ENCODE assay signal across 9 mouse cellular contexts in genomic region chrX:53716323-53717182, GRCm38 (mm10). TPM values are rescaled to one million over a fixed set of nuclear protein-coding genes. Genes with fewer than 3 reads are reported as not detected.
DNase-seq lines count a peak whose midpoint lies in the region; ATAC-seq lines count a peak whose summit lies in the region.
"Had no signal": no experiment of that assay in that cellular context is flagged by ENCODE, and none has a peak within 500 bp of the region (broad histone marks: within the 10 kb centered on the region; RNA-seq: fewer than 3 reads in every experiment).

No protein-coding gene starts in this region.

- DNase-seq in urinary bladder, postnatal 14 days (ENCODE audit: low spot score): peak; percentile 3
- DNase-seq in urinary bladder, postnatal 25 days (ENCODE audit: low spot score): no peak
- DNase-seq in heart, postnatal 14 days: peak; percentile 19 to 32
- DNase-seq in kidney, postnatal 36 days: peak; percentile 36 to 72
- peak; percentile 0 for DNase-seq in liver, embryonic 13.5 days
- no peak for DNase-seq in thymus, postnatal 10 days (ENCODE audit: low spot score in 2 of 2)

- intact Hi-C loops in heart, postnatal 14 days (cut with DNase I): no loop called here

- no peaks in the 10 kb centered on the region for H3K4me1 ChIP-seq in forebrain, embryonic 13.5 days
- no peaks in the 10 kb centered on the region for H3K4me1 ChIP-seq in liver, embryonic 13.5 days (replicated peaks)
- H3K4me1 ChIP-seq in neural tube, embryonic 14.5 days (ENCODE audit: control insufficient read depth, insufficient read depth, low read length): no peaks in the 10 kb centered on the region

- H3K36me3 ChIP-seq in forebrain, embryonic 13.5 days (ENCODE audit: poor library complexity, severe bottlenecking): no peaks in the 10 kb centered on the region
- no peaks in the 10 kb centered on the region for H3K36me3 ChIP-seq in liver, embryonic 13.5 days
- H3K36me3 ChIP-seq in neural tube, embryonic 14.5 days (ENCODE audit: control insufficient read depth, insufficient read depth, low read length): no peaks in the 10 kb centered on the region

- peak overlapping the region; percentile 52 for H3K9ac ChIP-seq in forebrain, embryonic 13.5 days
- no peak overlapping the region for H3K9ac ChIP-seq in liver, embryonic 13.5 days
- peak overlapping the region; percentile 41; the same call in 1 of the 2 replicates for H3K9ac ChIP-seq in neural tube, embryonic 14.5 days (replicated peaks; ENCODE audit: low read depth, low read length)

- ATAC-seq in forebrain, embryonic 13.5 days: peak; percentile 90
- no peak for ATAC-seq in liver, embryonic 13.5 days (ENCODE audit: low read depth)
- ATAC-seq in neural tube, embryonic 14.5 days (ENCODE audit: low read depth): peak; percentile 94

- 16% methylated on average over 47 of the region's 49 CpGs for WGBS in forebrain, embryonic 13.5 days
- 27% methylated on average over 43 of the region's 49 CpGs for WGBS in liver, embryonic 13.5 days (ENCODE audit: insufficient replicate concordance)
- 15% methylated on average over 43 of the region's 49 CpGs for WGBS in neural tube, embryonic 14.5 days

- H3K27ac ChIP-seq in forebrain, embryonic 13.5 days: no peak overlapping the region
- no peak overlapping the region for H3K27ac ChIP-seq in liver, embryonic 13.5 days
- H3K27ac ChIP-seq in neural tube, embryonic 14.5 days (ENCODE audit: low read depth, low read length): no peak overlapping the region

- H3K9me3 ChIP-seq in forebrain, embryonic 13.5 days (replicated peaks): no peaks in the 10 kb centered on the region
- no peaks in the 10 kb centered on the region for H3K9me3 ChIP-seq in liver, embryonic 13.5 days (replicated peaks)
- H3K9me3 ChIP-seq in neural tube, embryonic 14.5 days (ENCODE audit: control insufficient read depth, low read length): no peaks in the 10 kb centered on the region

- H3K4me2 ChIP-seq in forebrain, embryonic 13.5 days: peak overlapping the region; percentile 60
- peak overlapping the region; percentile 39 for H3K4me2 ChIP-seq in liver, embryonic 13.5 days
- peak overlapping the region; percentile 54 for H3K4me2 ChIP-seq in neural tube, embryonic 14.5 days (ENCODE audit: low read depth, low read length)

- H3K4me3 ChIP-seq in forebrain, embryonic 13.5 days: peak overlapping the region; percentile 34
- H3K4me3 ChIP-seq in liver, embryonic 13.5 days (replicated peaks): no peak overlapping the region
- H3K4me3 ChIP-seq in neural tube, embryonic 14.5 days (ENCODE audit: low read depth, low read length): peak overlapping the region; percentile 24

- no peaks in the 10 kb centered on the region for H3K27me3 ChIP-seq in forebrain, embryonic 13.5 days
- no peaks in the 10 kb centered on the region for H3K27me3 ChIP-seq in liver, embryonic 13.5 days
- no peaks in the 10 kb centered on the region for H3K27me3 ChIP-seq in neural tube, embryonic 14.5 days (ENCODE audit: control insufficient read depth, insufficient read depth, low read length)
- H3K27me3 ChIP-seq: CH12.LX had no signal

RNA-seq across cellular contexts. Expression of gene 4930502E18Rik, which starts 8.1 kb away (rescaled TPM):
- polyA plus RNA-seq in forebrain, embryonic 13.5 days (2015; fragmentation: Nextera tagmentation; extraction: Ambion mirVana): 0.24 TPM in 1 of 2 replicates, not detected in the other
- total RNA-seq in heart, postnatal 14 days (2021): not detected
- 0.07 TPM in 1 of 2 replicates, not detected in the other for polyA plus RNA-seq in liver, embryonic 13.5 days (2015; fragmentation: Nextera tagmentation; extraction: Ambion mirVana)
- polyA plus RNA-seq in neural tube, embryonic 14.5 days (2014; fragmentation: Nextera tagmentation; extraction: Ambion mirVana): 0.15 TPM in 1 of 2 replicates, not detected in the other

RNA-seq across cellular contexts. Expression of gene 1700013H16Rik, which starts 41.1 kb away (rescaled TPM):
- polyA plus RNA-seq in forebrain, embryonic 13.5 days (2015; fragmentation: Nextera tagmentation; extraction: Ambion mirVana): not detected in 2 replicates
- total RNA-seq in heart, postnatal 14 days (2021): not detected
- not detected in 2 replicates for polyA plus RNA-seq in liver, embryonic 13.5 days (2015; fragmentation: Nextera tagmentation; extraction: Ambion mirVana)
- not detected in 2 replicates for polyA plus RNA-seq in neural tube, embryonic 14.5 days (2014; fragmentation: Nextera tagmentation; extraction: Ambion mirVana)
- total RNA-seq: CH12.LX had no signal

RNA-seq across cellular contexts. Expression of gene Rtl8b, which starts 46.3 kb away (rescaled TPM):
- 85.7 and 88.0 TPM in 2 replicates for polyA plus RNA-seq in forebrain, embryonic 13.5 days (2015; fragmentation: Nextera tagmentation; extraction: Ambion mirVana)
- total RNA-seq in heart, postnatal 14 days (2021): 100 to 1,000 TPM in 1 of 2 experiments, 10 to 100 TPM in 1; 95.2 to 139 TPM
- 5.6 and 6.3 TPM in 2 replicates for polyA plus RNA-seq in liver, embryonic 13.5 days (2015; fragmentation: Nextera tagmentation; extraction: Ambion mirVana)
- polyA plus RNA-seq in neural tube, embryonic 14.5 days (2014; fragmentation: Nextera tagmentation; extraction: Ambion mirVana): 179 and 190 TPM in 2 replicates
- total RNA-seq: CH12.LX had no signal

RNA-seq across cellular contexts. Expression of gene Zfp36l3, which starts 59.6 kb away (rescaled TPM):
- not detected in 2 replicates for polyA plus RNA-seq in forebrain, embryonic 13.5 days (2015; fragmentation: Nextera tagmentation; extraction: Ambion mirVana)
- not detected for total RNA-seq in heart, postnatal 14 days (2021)
- not detected in 2 replicates for polyA plus RNA-seq in liver, embryonic 13.5 days (2015; fragmentation: Nextera tagmentation; extraction: Ambion mirVana)
- polyA plus RNA-seq in neural tube, embryonic 14.5 days (2014; fragmentation: Nextera tagmentation; extraction: Ambion mirVana): not detected in 2 replicates
- total RNA-seq: CH12.LX had no signal

Comparison
In these comparisons a context has a peak if more than half of its experiments do, and no peak if none do; other contexts are left out.
1. DNase-seq: peak in urinary bladder, postnatal 14 days (single experiment), heart, postnatal 14 days (2 of 2), kidney, postnatal 36 days (2 of 2) and liver, embryonic 13.5 days (single experiment); none in urinary bladder, postnatal 25 days (single experiment) and thymus, postnatal 10 days (0 of 2).
2. RNA of gene Rtl8b, which starts 46.3 kb away (polyA plus RNA-seq): 179 to 190 TPM in neural tube, embryonic 14.5 days and 85.7 to 88.0 TPM in forebrain, embryonic 13.5 days; 5.6 to 6.3 TPM in liver, embryonic 13.5 days; every median in the first group is over 10 times any median in the second.
3. Peak in every context shown above with its lines, with median percentiles within 50 percentile points of each other: H3K4me2 ChIP-seq.